Comparison of ENCODE assay signal across 11 mouse cellular contexts in the genomic region with DNA sequence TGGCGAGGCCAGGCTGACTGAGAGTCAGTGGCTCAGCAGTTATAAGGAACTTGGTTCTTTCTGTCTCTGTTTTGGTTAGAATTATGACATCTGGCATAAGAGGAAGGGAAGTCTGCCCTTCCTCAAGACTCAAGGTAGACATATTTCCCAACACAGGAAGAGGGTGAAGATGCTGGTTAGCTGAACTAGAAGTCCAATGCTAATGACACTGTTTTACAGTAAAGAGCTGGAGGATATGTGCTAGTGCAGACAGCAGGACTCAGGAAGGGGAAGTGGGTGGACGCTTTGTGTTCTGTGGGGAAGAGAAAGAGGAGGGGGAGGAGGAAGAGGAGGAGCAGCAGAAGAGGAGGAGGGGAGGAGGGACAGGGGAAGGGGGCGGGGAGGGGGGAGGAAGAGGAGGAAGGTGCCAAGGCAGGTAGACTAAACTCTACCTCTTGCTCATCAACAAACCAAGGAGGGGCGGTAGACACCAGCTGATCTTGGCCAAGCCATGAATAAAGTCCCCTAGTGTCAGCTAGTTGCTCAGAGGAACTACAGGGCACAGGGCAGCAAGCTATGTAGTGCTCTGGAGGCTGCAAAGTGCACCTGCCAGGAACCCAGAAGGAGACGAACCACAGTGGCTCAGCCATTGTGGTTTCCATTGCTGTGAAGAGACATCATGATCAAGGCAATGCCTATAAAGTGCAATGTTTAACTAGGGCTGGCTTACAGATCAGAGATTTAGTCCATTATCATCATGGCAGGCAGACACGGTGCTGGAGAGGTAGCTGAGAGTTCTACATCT. TPM values are rescaled to one million over a fixed set of nuclear protein-coding genes. Genes with fewer than 3 reads are reported as not detected.
DNase-seq lines count a peak whose midpoint lies in the region; ATAC-seq lines count a peak whose summit lies in the region.
"Had no signal": no experiment of that assay in that cellular context is flagged by ENCODE, and none has a peak within 500 bp of the region (broad histone marks: within the 10 kb centered on the region; RNA-seq: fewer than 3 reads in every experiment).

No protein-coding gene starts in this region.

- H3K27ac ChIP-seq in heart, embryonic 10.5 days, result peak overlapping the region; percentile 11; the same call in 1 of the 2 replicates
- H3K27ac ChIP-seq: hindbrain, embryonic 15.5 days had no signal

- intact Hi-C loops in heart, postnatal 10 days (cut with DNase I), result loop anchor here (2.0 kb wide), 1 partner anchor 150 kb away; no protein-coding TSS in a partner anchor

- 77% methylated on average over 6 of the region's 6 CpGs for WGBS in heart, embryonic 10.5 days

- no peak overlapping the region for H3K4me3 ChIP-seq in heart, embryonic 10.5 days
- H3K4me3 ChIP-seq: hindbrain, embryonic 15.5 days; lung, embryonic 15.5 days had no signal

- no peak for ATAC-seq in frontal cortex, adult (ENCODE audit: low TSS enrichment)

- DNase-seq in heart, embryonic 10.5 days (ENCODE audit: low spot score), result no peak
- no peak for DNase-seq in heart, postnatal 10 days
- peak; percentile 52 for DNase-seq in CD4-positive helper T cell, adult 2 months (ENCODE audit: low read depth, low spot score)
- DNase-seq in induced T-regulatory cell, adult 2 months (ENCODE audit: low read depth), result peak; percentile 45
- DNase-seq in skeletal muscle tissue, adult 2 months (ENCODE audit: low read depth, low spot score), result peak; percentile 39
- DNase-seq in adrenal gland, adult 18-20 months (ENCODE audit: low spot score in 2 of 2), result no peak
- no peak for DNase-seq in frontal cortex, postnatal 14 days (ENCODE audit: low spot score in 2 of 2)
- DNase-seq: adrenal gland, adult 2 months had no signal

- H3K36me3 ChIP-seq in heart, embryonic 10.5 days, result no peaks in the 10 kb centered on the region
- H3K36me3 ChIP-seq: hindbrain, embryonic 15.5 days; lung, embryonic 15.5 days had no signal

- H3K4me1 ChIP-seq in heart, embryonic 10.5 days, result peaks cover 20% of the 10 kb centered on the region
- H3K4me1 ChIP-seq: hindbrain, embryonic 15.5 days had no signal

- no peaks in the 10 kb centered on the region for H3K9me3 ChIP-seq in heart, embryonic 10.5 days
- H3K9me3 ChIP-seq: hindbrain, embryonic 15.5 days; lung, embryonic 15.5 days had no signal

- no peaks in the 10 kb centered on the region for H3K27me3 ChIP-seq in heart, embryonic 10.5 days (ENCODE audit: insufficient read depth, poor library complexity, severe bottlenecking)
- H3K27me3 ChIP-seq: hindbrain, embryonic 15.5 days; lung, embryonic 15.5 days had no signal

RNA-seq across cellular contexts. Expression of gene Ntpcr, which starts 4.5 kb away (rescaled TPM):
- polyA plus RNA-seq in heart, embryonic 10.5 days (2016; fragmentation: Nextera tagmentation; extraction: Ambion mirVana), result 25.7 and 26.1 TPM in 2 replicates
- total RNA-seq in heart, postnatal 10 days (2021), result 10 to 100 TPM; 16.6 to 19.5 TPM
- total RNA-seq in adrenal gland, adult 18-20 months (2021), result 10 to 100 TPM; 15.4 to 20.7 TPM

RNA-seq across cellular contexts. Expression of gene Map10, which starts 55.6 kb away (rescaled TPM):
- polyA plus RNA-seq in heart, embryonic 10.5 days (2016; fragmentation: Nextera tagmentation; extraction: Ambion mirVana), result 6.3 and 7.5 TPM in 2 replicates
- 1 to 10 TPM; 5.8 to 6.5 TPM for total RNA-seq in heart, postnatal 10 days (2021)
- total RNA-seq in adrenal gland, adult 18-20 months (2021), result 1 to 10 TPM; 2.9 to 3.2 TPM

Comparison
In these comparisons a context has a peak if more than half of its experiments do, and no peak if none do; other contexts are left out.
1. DNase-seq: peak in CD4-positive helper T cell, adult 2 months (single experiment), induced T-regulatory cell, adult 2 months (single experiment) and skeletal muscle tissue, adult 2 months (single experiment); none in heart, embryonic 10.5 days (single experiment), heart, postnatal 10 days (0 of 2), adrenal gland, adult 18-20 months (0 of 2) and frontal cortex, postnatal 14 days (0 of 2).